Mouse (Mus musculus) midbrain, embryonic 13.5 days (tissue): Measurements from ENCODE around the gene Cacna1g. TPM values are rescaled to one million over a fixed set of nuclear protein-coding genes. Genes with fewer than 3 reads are reported as not detected.
A peak's percentile ranks its signal among the peaks of the same experiment; 100 is the strongest.

Experiments used
- ATAC-seq: fragments of 200-750 bp; cut with Nextera tagmentation; 2 replicates; pipeline ENCODE4 v1.8.0; 2017; ENCODE audit warnings: mild to moderate bottlenecking, moderate TSS enrichment, moderate library complexity
- H3K27ac ChIP-seq: fragments of 300-500 bp; sonication (generic); 2 replicates; pipeline ENCODE4 v1.5.1; 2015; ENCODE audit warnings: inconsistent platforms, mild to moderate bottlenecking, moderate library complexity
- H3K27me3 ChIP-seq: fragments of 300-500 bp; sonication (generic); 2 replicates; pipeline ENCODE4 v1.6.1; 2015; ENCODE audit warnings: mild to moderate bottlenecking, inconsistent platforms
- H3K36me3 ChIP-seq: fragments of 300-500 bp; sonication (generic); 2 replicates; pipeline ENCODE4 v1.6.1; 2015; ENCODE audit warnings: mild to moderate bottlenecking, inconsistent platforms
- H3K4me1 ChIP-seq: fragments of 300-500 bp; sonication (generic); replicated peaks from 2 replicates; pipeline ENCODE4 v1.6.1; 2015; ENCODE audit warnings: inconsistent platforms
- H3K4me2 ChIP-seq: fragments of 300-500 bp; sonication (generic); replicated peaks from 2 replicates; pipeline ENCODE4 v1.6.1; 2015; ENCODE audit warnings: moderate library complexity, mild to moderate bottlenecking, inconsistent platforms
- H3K4me3 ChIP-seq: fragments of 300-500 bp; sonication (generic); replicated peaks from 2 replicates; pipeline ENCODE4 v1.5.1; 2015; ENCODE audit warnings: mild to moderate bottlenecking, inconsistent platforms
- H3K9ac ChIP-seq: fragments of 300-500 bp; sonication (generic); replicated peaks from 2 replicates; pipeline ENCODE4 v1.6.1; 2015; ENCODE audit warnings: mild to moderate bottlenecking, inconsistent platforms
- H3K9me3 ChIP-seq: fragments of 300-500 bp; sonication (generic); 2 replicates; pipeline ENCODE4 v1.6.1; 2016; ENCODE audit warnings: mild to moderate bottlenecking, inconsistent platforms
- WGBS: fragments of 180-500 bp; shearing (Covaris S2); methylation state at CpG from one replicate; pipeline ENCODE4 v1.1.7; 2015; 5-methylcytosine and 5-hydroxymethylcytosine counted together
- polyA plus RNA-seq: library from polyadenylated mRNA; unstranded; fragments of >200 nt; fragmentation: Nextera tagmentation; extraction: Ambion mirVana; gene quantifications from 2 replicates; pipeline ENCODE4 v1.2.1, GENCODE M21; 2015

The Cacna1g gene
- polyA plus RNA-seq, 1 experiment from 2014 or later = 12.4 TPM

DNA sequence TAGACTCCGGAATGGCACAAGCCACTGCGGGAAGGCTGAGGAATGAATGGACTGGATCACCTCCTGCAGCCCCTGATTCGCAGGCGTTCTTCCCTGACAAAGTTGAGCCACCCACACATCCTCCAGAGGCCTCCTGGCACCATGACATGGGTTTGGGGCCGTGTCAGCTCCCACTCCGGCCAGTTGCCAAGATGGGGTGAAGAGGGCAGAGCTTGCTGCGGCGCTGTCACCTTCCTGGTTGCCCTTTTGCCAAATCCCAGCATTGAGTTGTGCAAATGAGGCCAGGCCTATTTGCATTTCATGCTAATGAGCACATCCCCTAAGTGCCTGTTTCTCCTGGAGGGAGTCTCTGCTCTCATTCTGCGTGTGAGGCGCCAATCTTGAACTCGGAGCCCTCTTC, 1.7 kb upstream of the Cacna1g start:
- H3K27ac ChIP-seq = no peak overlapping the region
- H3K4me3 ChIP-seq = no peak overlapping the region

DNA sequence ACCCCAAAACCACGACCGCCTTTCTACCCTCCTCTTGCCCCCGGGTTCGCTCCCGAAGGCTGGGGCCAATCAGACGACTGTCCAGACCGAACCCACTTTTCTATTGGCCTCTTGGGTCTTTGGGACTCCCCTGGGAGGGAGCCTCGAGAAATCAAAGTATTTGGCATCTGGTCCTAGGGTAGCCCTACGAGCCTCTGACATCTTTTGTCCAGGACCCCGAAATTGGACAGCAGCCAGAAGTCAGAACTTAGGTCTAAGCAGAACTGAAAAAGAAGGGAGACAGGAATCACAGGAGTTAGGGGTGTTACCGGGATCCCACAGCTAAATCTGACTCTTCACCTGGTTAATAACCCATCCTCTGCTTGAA, 529 bp upstream of the Cacna1g start:
- H3K27ac ChIP-seq = no peak overlapping the region
- peak overlapping the region; percentile 98 for H3K4me2 ChIP-seq
- no peaks in the 10 kb centered on the region for H3K36me3 ChIP-seq
- H3K27me3 ChIP-seq = peaks cover 44% of the 10 kb centered on the region
- ATAC-seq = no peak; the same call in 1 of the 2 replicates
- WGBS = 2% methylated on average over 11 of the region's 11 CpGs
- peaks cover 62% of the 10 kb centered on the region for H3K4me1 ChIP-seq
- no peaks in the 10 kb centered on the region for H3K9me3 ChIP-seq
- H3K9ac ChIP-seq = no peak overlapping the region
- H3K4me3 ChIP-seq = peak overlapping the region; percentile 90

More for the DNA sequence above, 1.7 kb upstream of the Cacna1g start:
- Histone ChIP-seq H3K9ac (no peak overlapping the region), H3K4me2 (no peak overlapping the region), H3K4me1 (peaks cover 57% of the 10 kb centered on the region), H3K27me3 (peaks cover 44% of the 10 kb centered on the region), H3K36me3 (no peaks in the 10 kb centered on the region), H3K9me3 (no peaks in the 10 kb centered on the region)
- 9% methylated on average over 11 of the region's 11 CpGs for WGBS
- ATAC-seq = no peak

DNA sequence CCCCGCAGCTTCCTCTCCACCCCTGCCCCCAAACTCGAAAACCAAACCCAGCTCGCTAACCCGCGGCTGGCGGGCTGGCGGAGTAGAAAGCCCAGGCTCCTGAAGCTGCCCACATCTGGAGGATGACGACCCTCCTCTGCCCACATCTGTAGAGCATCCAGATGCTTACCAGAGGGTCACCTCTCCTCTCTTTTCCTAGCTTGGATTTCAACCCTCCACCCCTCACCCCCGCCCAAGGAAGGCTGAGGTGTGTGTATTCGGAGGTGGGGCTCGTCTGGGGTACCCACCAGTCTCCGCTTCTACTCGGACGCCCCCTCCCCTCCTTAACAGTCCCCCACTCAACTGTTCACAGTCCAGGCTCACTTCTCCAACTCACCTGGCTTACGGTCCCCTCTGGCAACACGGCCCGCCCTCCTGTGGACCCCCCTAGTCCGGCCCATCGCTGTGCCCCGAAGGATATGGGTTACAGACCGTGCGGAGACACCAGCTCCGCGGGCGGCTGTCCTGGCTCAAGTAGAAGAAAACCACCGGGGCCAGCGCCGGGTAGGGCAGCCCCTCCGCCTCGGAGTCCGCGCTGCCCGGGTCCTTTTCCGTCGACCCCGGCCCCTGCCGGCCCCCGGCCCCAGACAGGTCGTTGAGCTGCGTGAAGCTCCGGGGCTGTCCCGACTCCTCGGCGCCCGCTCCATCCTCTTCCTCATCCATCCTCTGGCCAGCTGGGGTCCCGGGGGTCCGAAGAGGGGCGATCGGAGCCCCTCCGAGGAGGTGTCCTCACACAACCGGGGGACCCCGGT, 887 bp downstream of the Cacna1g start:
- under 1% methylated on average over 51 of the region's 52 CpGs for WGBS
- Histone ChIP-seq H3K27me3 (peaks cover 38% of the 10 kb centered on the region), H3K4me1 (peaks cover 76% of the 10 kb centered on the region), H3K4me3 (peak overlapping the region; percentile 90), H3K9ac (peak overlapping the region; percentile 95), H3K27ac (peak overlapping the region; percentile 98), H3K36me3 (no peaks in the 10 kb centered on the region), H3K4me2 (peak overlapping the region; percentile 98), H3K9me3 (no peaks in the 10 kb centered on the region)
- ATAC-seq = peak; percentile 2; the same call in 1 of the 2 replicates

DNA sequence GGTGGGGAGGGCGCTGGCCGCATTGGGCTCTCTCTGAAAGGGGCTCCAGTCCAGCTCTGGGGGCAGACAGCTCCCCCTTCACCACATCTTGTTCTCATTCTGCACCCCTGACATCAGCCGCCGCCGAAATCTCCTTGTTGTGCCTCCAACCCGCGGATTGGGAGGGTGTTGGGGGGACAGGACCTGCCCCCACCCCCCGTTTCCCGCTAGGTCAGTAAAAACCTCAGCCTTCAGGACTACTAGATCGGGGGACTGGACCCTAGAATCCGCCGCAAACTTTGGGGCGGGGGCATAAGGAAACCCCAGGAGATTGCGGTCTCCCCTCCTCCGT, 1.4 kb downstream of the Cacna1g start:
- Histone ChIP-seq H3K27me3 (peaks cover 32% of the 10 kb centered on the region), H3K9me3 (no peaks in the 10 kb centered on the region), H3K4me3 (peak overlapping the region; percentile 90), H3K4me2 (peak overlapping the region; percentile 98), H3K36me3 (no peaks in the 10 kb centered on the region), H3K27ac (peak overlapping the region; percentile 98), H3K9ac (peak overlapping the region; percentile 95), H3K4me1 (peaks cover 81% of the 10 kb centered on the region)
- no peak for ATAC-seq
- WGBS = 1% methylated on average over 15 of the region's 15 CpGs

DNA sequence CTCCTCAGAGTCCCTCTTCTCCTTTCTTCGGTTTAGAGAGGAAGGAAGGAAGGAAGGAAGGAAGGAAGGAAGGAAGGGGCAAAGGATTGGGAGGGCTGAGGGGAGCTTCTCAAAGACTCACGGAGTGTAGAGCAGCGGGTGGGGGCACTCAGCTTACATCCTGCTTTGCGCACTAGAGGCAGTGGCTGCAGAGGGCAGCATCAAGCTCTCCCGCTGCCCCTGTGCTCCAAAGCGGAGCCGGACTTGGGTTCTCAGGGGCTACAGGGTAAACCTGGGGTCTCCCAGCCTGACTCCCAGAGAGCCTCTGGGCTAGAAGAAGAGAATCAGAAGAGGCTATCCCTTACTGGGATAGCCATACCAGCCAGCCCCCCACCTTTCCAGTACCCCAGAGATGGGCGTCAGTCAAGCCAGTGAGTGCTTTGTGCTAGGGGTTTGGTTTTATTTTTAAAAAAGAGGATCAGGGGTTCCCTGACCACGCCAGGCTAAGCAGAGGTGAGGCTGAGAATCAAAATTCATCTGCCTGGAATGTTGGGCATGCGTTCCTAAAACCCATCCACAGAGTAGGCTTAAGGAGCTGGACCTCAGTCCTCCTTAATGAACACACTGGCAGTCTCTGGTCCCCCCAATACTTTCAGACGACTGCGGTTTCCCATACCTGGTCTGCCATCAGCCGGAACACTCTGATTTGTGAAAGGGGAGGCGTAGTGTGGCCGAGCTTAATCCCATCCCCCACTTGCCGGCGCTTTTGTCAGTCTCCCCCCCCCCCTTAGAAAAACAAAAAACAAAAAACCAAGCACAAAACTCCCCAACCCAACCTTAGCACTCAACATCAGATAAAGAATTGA, 2.0 kb downstream of the Cacna1g start:
- H3K27me3 ChIP-seq = peaks cover 26% of the 10 kb centered on the region
- no peaks in the 10 kb centered on the region for H3K36me3 ChIP-seq
- no peaks in the 10 kb centered on the region for H3K9me3 ChIP-seq
- ATAC-seq = no peak
- peaks cover 87% of the 10 kb centered on the region for H3K4me1 ChIP-seq
- WGBS = 4% methylated on average over 16 of the region's 17 CpGs
- H3K4me3 ChIP-seq = peak overlapping the region; percentile 90
- H3K9ac ChIP-seq = peak overlapping the region; percentile 95
- peak overlapping the region; percentile 98 for H3K4me2 ChIP-seq
- H3K27ac ChIP-seq = peak overlapping the region; percentile 98

DNA sequence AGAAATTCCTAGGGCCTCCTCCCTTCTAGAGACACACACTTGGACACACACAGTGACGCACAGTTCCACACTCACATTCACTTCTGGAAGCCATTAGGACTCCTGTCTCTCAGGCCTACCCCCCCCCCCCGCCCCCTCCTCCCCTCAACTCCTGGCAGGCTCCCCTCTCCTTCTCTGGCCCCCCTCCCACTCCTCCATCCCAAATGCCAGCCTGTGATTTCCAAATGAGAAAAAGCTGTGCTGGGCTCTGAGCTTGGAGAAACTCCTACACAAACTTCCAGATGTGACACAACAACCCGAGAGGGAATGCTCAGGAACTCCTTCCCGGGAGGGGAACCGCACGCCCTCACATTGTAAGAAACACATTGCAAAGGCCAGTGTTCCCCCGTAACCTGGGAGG, 3.6 kb downstream of the Cacna1g start:
- ATAC-seq = no peak
- H3K4me2 ChIP-seq = peak overlapping the region; percentile 98
- peak overlapping the region; percentile 90 for H3K4me3 ChIP-seq
- H3K27ac ChIP-seq = peak overlapping the region; percentile 98
- WGBS = 18% methylated on average over 7 of the region's 7 CpGs
- H3K9ac ChIP-seq = 0 out of 2 replicates have a peak overlapping the region, but pooled peaks have one; percentile 95
- no peaks in the 10 kb centered on the region for H3K9me3 ChIP-seq
- H3K27me3 ChIP-seq = peaks cover 10% of the 10 kb centered on the region
- peaks cover 91% of the 10 kb centered on the region for H3K4me1 ChIP-seq
- no peaks in the 10 kb centered on the region for H3K36me3 ChIP-seq

DNA sequence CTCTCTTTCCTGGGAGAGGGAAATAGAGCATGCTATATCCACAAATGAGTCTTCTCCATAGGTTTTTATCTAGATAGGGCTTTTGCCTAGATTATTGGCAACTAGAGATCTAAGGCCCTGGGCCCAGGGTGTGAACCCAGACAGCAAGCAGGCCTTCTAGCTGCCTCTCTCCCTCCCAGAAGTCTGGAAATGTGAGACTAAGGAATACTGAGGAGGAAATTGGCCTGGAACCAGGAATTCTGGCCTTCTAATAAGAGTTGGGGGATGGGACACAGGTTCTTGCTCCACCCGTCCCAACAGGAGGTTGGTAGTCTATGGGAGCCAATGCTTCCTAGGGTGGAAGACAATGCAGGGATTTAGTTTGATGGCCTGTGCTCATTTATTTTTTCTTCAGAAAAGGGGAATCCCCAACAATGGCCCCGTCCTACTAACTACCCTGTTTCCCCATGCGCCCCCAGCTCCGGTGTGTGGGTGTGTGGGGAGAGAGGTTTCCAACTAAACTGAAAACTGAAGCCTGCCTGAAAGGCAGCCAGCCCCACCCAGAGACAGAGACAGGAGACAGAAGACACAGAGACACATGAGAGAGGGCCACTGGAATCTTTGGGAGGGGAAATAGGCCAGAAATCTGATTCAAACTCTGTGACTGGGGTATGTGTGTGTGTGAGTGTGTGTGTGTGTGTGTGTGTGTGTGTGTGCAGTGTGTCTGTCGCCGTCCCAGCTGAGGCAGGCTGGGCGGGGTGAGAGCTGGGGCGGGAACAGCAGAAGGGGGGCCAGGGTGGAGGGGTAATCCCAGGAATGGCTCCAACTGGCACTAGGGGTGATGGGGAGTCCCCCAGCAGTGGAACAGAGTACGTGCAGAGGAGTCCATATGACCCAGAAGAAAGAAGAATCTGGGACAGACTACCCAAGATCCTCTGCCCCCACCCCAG, 4.6 kb downstream of the Cacna1g start:
- 6% methylated on average over 5 of the region's 9 CpGs for WGBS
- H3K4me2 ChIP-seq = peak overlapping the region; percentile 98
- peaks cover 91% of the 10 kb centered on the region for H3K4me1 ChIP-seq
- ATAC-seq = peak; percentile 0; the same call in 1 of the 2 replicates
- no peaks in the 10 kb centered on the region for H3K9me3 ChIP-seq
- peak overlapping the region; percentile 47 for H3K9ac ChIP-seq
- H3K27me3 ChIP-seq = peaks cover under 1% of the 10 kb centered on the region; the same call in 1 of the 2 replicates
- peak overlapping the region; percentile 98 for H3K27ac ChIP-seq
- no peaks in the 10 kb centered on the region for H3K36me3 ChIP-seq
- peak overlapping the region; percentile 13; the same call in 1 of the 2 replicates for H3K4me3 ChIP-seq

DNA sequence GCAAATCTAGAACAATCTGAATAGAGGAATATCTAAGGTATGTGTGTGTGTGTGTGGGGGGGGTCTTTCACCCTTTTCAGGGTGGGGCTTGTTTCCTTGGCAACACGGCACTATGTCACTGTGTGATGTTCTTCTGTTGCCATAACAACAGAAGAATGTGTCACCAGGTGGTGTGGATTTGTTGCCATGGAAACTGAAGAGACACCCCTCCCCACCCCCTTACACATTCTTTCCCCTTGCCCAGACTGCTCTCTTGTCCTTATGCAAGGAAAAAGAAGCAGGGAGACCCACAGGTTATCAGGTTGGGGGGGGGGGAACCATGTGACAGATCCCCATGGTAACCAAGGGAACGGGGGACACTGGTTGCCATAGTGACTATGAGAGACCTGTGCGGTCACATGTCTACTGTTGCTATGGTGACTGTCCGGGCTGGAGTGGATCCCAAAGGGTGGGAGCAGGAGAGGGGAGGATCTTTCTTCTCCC, 5.4 kb downstream of the Cacna1g start:
- H3K36me3 ChIP-seq = no peaks in the 10 kb centered on the region
- no peaks in the 10 kb centered on the region for H3K27me3 ChIP-seq
- ATAC-seq = peak; percentile 86
- peak overlapping the region; percentile 98 for H3K27ac ChIP-seq
- 2% methylated on average over 4 of the region's 4 CpGs for WGBS
- H3K9ac ChIP-seq = no peak overlapping the region
- peak overlapping the region; percentile 98 for H3K4me2 ChIP-seq
- no peaks in the 10 kb centered on the region for H3K9me3 ChIP-seq
- H3K4me3 ChIP-seq = no peak overlapping the region; the same call in 1 of the 2 replicates
- peaks cover 95% of the 10 kb centered on the region for H3K4me1 ChIP-seq

DNA sequence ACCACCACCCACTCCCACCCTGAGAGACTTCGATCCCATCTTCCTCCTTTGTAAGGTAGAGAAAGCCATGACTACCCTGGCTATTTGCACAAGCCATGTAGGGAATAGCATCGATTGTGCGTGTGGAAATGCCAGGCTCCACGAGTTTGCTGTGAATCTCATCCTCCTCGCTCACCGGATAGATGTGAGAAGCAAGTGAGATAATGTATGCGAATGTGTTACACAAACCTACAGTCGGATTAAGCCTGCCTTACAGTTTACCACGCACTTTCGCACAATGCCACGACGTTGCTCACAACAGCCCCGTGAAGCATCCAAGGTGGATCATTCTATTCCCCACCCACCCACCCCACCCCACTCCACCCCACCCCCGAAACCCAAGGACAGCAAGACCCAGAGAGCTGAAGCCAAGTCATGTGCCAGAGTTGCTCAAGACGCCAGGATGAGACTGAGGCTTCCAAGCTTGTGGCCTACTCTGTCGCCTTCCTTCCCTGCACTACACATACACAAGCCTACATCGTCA, 7.6 kb downstream of the Cacna1g start:
- peak overlapping the region; percentile 14; the same call in 1 of the 2 replicates for H3K27ac ChIP-seq
- WGBS = 84% methylated on average over 17 of the region's 17 CpGs

DNA sequence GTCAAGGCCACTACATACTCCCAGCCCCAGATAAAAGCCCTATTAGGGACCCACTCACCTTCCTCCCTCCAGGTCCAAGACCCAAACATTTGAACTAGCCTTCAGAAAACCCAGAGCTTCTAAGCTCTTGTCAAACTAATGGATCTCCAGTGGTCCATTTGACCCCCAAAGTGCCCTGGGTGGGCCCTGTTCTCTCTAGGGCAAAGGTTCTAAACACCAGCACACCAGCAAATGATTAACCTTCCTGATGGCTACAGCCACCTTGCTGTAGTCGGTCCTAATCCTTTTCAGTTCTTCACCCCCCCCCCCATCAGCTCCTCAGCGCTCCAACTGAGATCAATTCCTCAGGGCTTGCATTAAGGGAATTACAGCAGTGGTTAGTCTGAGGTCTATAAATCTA, 9.8 kb downstream of the Cacna1g start:
- no peak overlapping the region for H3K9ac ChIP-seq
- H3K27ac ChIP-seq = no peak overlapping the region
- peaks cover 53% of the 10 kb centered on the region for H3K4me1 ChIP-seq
- peaks cover 27% of the 10 kb centered on the region for H3K36me3 ChIP-seq
- no peak for ATAC-seq
- no peak overlapping the region for H3K4me2 ChIP-seq
- no peak overlapping the region for H3K4me3 ChIP-seq
- H3K9me3 ChIP-seq = no peaks in the 10 kb centered on the region
- H3K27me3 ChIP-seq = no peaks in the 10 kb centered on the region
- 48% methylated on average over 2 of the region's 2 CpGs for WGBS

More for the DNA sequence above, 7.6 kb downstream of the Cacna1g start:
- peaks cover 75% of the 10 kb centered on the region for H3K4me1 ChIP-seq
- ATAC-seq = no peak
- no peak overlapping the region for H3K9ac ChIP-seq
- peaks cover 9% of the 10 kb centered on the region for H3K36me3 ChIP-seq
- no peak overlapping the region for H3K4me3 ChIP-seq
- H3K9me3 ChIP-seq = no peaks in the 10 kb centered on the region
- H3K27me3 ChIP-seq = no peaks in the 10 kb centered on the region
- no peak overlapping the region for H3K4me2 ChIP-seq

DNA sequence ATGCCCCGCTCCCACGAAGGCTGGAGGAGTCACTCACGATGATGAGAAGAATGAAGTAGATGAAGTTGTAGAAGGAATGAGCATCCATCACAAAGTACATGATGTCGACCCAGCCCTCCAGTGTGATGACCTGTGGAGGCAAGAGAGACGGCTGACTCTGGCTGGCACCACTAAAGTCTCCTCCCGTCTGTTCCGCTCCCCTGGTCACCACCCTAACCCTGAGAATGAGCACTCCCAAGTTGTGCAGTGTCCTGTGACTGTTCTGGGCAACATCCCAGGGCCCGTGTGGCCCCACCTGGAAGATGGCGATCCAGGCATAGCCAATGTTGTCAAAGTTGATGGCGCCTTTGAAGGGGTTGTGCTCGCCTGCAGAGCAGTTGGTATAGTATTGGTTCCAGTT, 12.1 kb downstream of the Cacna1g start:
- H3K9ac ChIP-seq = no peak overlapping the region
- peaks cover 40% of the 10 kb centered on the region for H3K4me1 ChIP-seq
- no peaks in the 10 kb centered on the region for H3K27me3 ChIP-seq
- ATAC-seq = no peak
- peaks cover 42% of the 10 kb centered on the region for H3K36me3 ChIP-seq
- H3K4me3 ChIP-seq = no peak overlapping the region
- 93% methylated on average over 11 of the region's 11 CpGs for WGBS
- H3K27ac ChIP-seq = no peak overlapping the region
- no peaks in the 10 kb centered on the region for H3K9me3 ChIP-seq
- no peak overlapping the region for H3K4me2 ChIP-seq
